Mouse (Mus musculus) midbrain, embryonic 11.5 days (tissue): ENCODE measurements around the gene Srrm3. TPM values are rescaled to one million over a fixed set of nuclear protein-coding genes. Genes with fewer than 3 reads are reported as not detected.
A peak's percentile ranks its signal among the peaks of the same experiment; 100 is the strongest.

Source experiments
- ATAC-seq: fragments of 200-750 bp; cut with Nextera tagmentation; 2 replicates; pipeline ENCODE4 v1.8.0; 2017; ENCODE audit warnings: moderate TSS enrichment, moderate library complexity; ENCODE audit not compliant: low FRiP score
- DNase-seq: peaks from one replicate; pipeline ENCODE4 v3.0.0; 2015; ENCODE audit warnings: low spot score; ENCODE audit errors: missing footprints
- H3K27ac ChIP-seq: fragments of 300-500 bp; sonication (generic); 2 replicates; pipeline ENCODE4 v1.5.1; 2014; ENCODE audit warnings: low read depth, low read length
- H3K27me3 ChIP-seq: fragments of 300-500 bp; sonication (generic); 2 replicates; pipeline ENCODE4 v1.6.1; 2014; ENCODE audit warnings: mild to moderate bottlenecking, low read length, moderate library complexity, mixed read lengths; ENCODE audit not compliant: control insufficient read depth, insufficient read depth
- H3K36me3 ChIP-seq: fragments of 300-500 bp; sonication (generic); 2 replicates; pipeline ENCODE4 v1.6.1; 2014; ENCODE audit warnings: mild to moderate bottlenecking, low read length, moderate library complexity, mixed read lengths; ENCODE audit not compliant: control insufficient read depth, insufficient read depth
- H3K4me1 ChIP-seq: fragments of 300-500 bp; sonication (generic); 2 replicates; pipeline ENCODE4 v1.6.1; 2014; ENCODE audit warnings: low read length; ENCODE audit not compliant: control insufficient read depth, insufficient read depth
- H3K4me2 ChIP-seq: fragments of 300-500 bp; sonication (generic); 2 replicates; pipeline ENCODE4 v1.6.1; 2014; ENCODE audit warnings: mild to moderate bottlenecking, moderate library complexity
- H3K4me3 ChIP-seq: fragments of 300-500 bp; sonication (generic); 2 replicates; pipeline ENCODE4 v1.5.1; 2014; ENCODE audit warnings: low read depth, low read length
- H3K9ac ChIP-seq: fragments of 300-500 bp; sonication (generic); 2 replicates; pipeline ENCODE4 v1.6.1; 2014; ENCODE audit warnings: low read length
- H3K9me3 ChIP-seq: fragments of 300-500 bp; sonication (generic); 2 replicates; pipeline ENCODE4 v1.6.1; 2016; ENCODE audit warnings: low read length; ENCODE audit not compliant: control insufficient read depth
- WGBS: fragments of 180-500 bp; shearing (Covaris S2); extraction: QIAGEN DNeasy Blood & Tissue Kit; methylation state at CpG from one replicate; pipeline ENCODE4 v1.1.7; 2014; 5-methylcytosine and 5-hydroxymethylcytosine counted together
- polyA plus RNA-seq: library from polyadenylated mRNA; unstranded; fragments of >200 nt; fragmentation: Nextera tagmentation; extraction: Ambion mirVana; gene quantifications from 2 replicates; pipeline ENCODE4 v1.2.1, GENCODE M21; 2014

Gene Srrm3
- polyA plus RNA-seq, 1 experiment from 2014 or later = 20.7 TPM

GRCm38 (mm10) chr5:135870505-135870904 is 63.8 kb downstream of the Srrm3 start:
- Histone ChIP-seq H3K27me3 (peaks cover 38% of the 10 kb centered on the region), H3K27ac (no peak overlapping the region), H3K4me3 (no peak overlapping the region), H3K4me2 (no peak overlapping the region), H3K9me3 (no peaks in the 10 kb centered on the region), H3K4me1 (peaks cover 13% of the 10 kb centered on the region), H3K36me3 (no peaks in the 10 kb centered on the region), H3K9ac (no peak overlapping the region)
- ATAC-seq (no peak), DNase-seq (no peak)
- WGBS = 88% methylated on average over 5 of the region's 5 CpGs

DNA sequence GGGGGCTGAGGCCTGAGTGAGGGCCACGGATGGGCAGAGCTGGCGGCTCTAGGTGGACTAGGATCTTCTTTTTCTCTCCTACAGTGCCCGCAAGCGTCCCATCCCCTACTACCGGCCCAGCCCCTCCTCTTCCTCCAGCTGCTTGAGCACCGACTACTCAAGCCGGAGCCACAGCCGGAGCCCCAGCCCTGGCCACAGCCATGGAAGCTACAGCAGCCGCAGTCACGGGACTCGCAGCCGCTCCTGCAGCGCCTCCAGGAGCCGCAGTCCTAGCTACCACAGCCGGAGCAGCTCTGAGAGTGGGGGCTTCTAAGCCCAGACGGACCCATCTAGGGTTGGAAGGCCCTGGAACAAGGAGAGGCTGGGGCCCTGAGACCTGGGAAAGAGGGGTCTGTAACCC is 66.3 kb downstream of the Srrm3 start:
- no peak for DNase-seq
- no peak overlapping the region for H3K4me2 ChIP-seq

DNA sequence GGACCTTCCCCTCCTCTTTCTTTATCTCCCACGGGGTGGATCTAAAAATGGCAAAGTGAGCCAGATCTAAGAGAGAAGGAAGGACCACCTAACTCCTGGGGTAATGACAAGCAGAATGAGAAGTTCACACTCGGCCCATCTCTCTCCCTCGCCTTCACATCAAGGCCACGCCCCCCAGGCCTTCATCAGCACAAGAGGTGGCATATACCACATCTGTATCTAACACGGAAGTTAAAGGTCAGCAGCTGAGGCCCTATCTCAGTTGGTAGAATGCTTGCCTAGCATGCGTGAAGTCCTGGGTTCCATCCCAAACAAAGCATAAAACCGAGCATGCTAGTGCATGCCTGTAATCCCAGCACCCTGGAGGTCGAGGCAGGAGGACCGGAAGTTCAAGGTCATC is 67.1 kb downstream of the Srrm3 start:
- Histone ChIP-seq H3K27me3 (peaks cover 19% of the 10 kb centered on the region), H3K4me2 (no peak overlapping the region), H3K4me3 (no peak overlapping the region), H3K4me1 (peaks cover 5% of the 10 kb centered on the region), H3K27ac (no peak overlapping the region), H3K36me3 (no peaks in the 10 kb centered on the region), H3K9me3 (no peaks in the 10 kb centered on the region), H3K9ac (no peak overlapping the region)
- 59% methylated on average over 9 of the region's 9 CpGs for WGBS
- no peak for ATAC-seq
- no peak for DNase-seq

More for the DNA sequence above, 66.3 kb downstream of the Srrm3 start:
- H3K27ac ChIP-seq = no peak overlapping the region
- no peak overlapping the region for H3K4me3 ChIP-seq
- H3K27me3 ChIP-seq = peaks cover 27% of the 10 kb centered on the region
- H3K36me3 ChIP-seq = no peaks in the 10 kb centered on the region
- peak overlapping the region; percentile 16; the same call in 1 of the 2 replicates for H3K9ac ChIP-seq
- WGBS = 11% methylated on average over 16 of the region's 16 CpGs
- ATAC-seq = peak; percentile 43; the same call in 1 of the 2 replicates
- peaks cover 12% of the 10 kb centered on the region for H3K4me1 ChIP-seq
- no peaks in the 10 kb centered on the region for H3K9me3 ChIP-seq

DNA sequence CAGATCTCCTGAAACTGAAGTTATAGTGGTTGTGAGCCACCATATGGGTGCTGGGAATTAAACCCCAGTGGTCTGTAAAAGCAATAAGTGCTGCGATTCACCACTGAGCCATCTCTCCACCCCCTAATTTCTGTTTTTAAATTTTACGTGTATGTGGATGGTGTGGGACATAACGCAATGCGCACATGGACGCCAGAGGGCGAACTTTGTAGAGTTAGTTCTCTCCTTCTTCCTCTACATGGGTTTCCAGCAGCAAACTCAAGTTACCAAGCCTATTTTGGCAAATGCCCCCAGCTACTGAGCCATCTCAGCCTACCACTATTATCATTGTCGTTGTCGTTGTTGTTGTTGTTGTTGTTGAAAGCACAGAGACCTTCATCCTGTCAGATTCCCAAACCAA is 70.5 kb downstream of the Srrm3 start:
- ATAC-seq = no peak
- Histone ChIP-seq H3K4me1 (peaks cover 4% of the 10 kb centered on the region), H3K27ac (no peak overlapping the region), H3K4me3 (no peak overlapping the region), H3K27me3 (no peaks in the 10 kb centered on the region; the same call in 1 of the 2 replicates), H3K9ac (peak overlapping the region; percentile 36), H3K4me2 (no peak overlapping the region), H3K36me3 (no peaks in the 10 kb centered on the region), H3K9me3 (no peaks in the 10 kb centered on the region)
- peak; percentile 92 for DNase-seq
- 27% methylated on average over 8 of the region's 8 CpGs for WGBS

DNA sequence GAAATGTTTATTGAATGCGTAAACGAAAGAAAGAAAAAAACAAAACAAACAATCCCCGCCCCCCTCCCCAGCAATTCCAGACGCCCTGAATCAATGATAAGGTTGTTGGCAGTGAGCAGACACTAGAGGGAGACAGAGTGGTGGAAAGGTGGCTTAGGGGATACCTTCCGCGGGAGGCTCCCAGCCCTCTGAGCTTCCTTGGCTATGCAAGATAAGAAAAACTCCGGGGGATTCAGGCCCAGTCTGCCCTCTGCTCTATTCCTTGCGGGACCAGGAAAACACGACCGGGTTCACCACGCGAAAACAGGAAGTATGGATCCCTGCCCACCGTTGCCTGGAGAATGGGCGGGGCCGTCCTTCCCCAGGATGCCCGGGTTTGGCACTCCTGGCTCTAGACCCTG is 71.1 kb downstream of the Srrm3 start:
- no peak overlapping the region for H3K27ac ChIP-seq
- WGBS = under 1% methylated on average over 16 of the region's 16 CpGs
- no peaks in the 10 kb centered on the region for H3K9me3 ChIP-seq
- H3K36me3 ChIP-seq = no peaks in the 10 kb centered on the region
- H3K9ac ChIP-seq = peak overlapping the region; percentile 36
- DNase-seq (peak; percentile 93), ATAC-seq (peak; percentile 39; the same call in 1 of the 2 replicates)
- H3K4me2 ChIP-seq = peak overlapping the region; percentile 49
- peaks cover 4% of the 10 kb centered on the region for H3K4me1 ChIP-seq
- H3K4me3 ChIP-seq = peak overlapping the region; percentile 26
- H3K27me3 ChIP-seq = no peaks in the 10 kb centered on the region; the same call in 1 of the 2 replicates

GRCm38 (mm10) chr5:135879449-135880158 is 72.9 kb downstream of the Srrm3 start:
- no peaks in the 10 kb centered on the region for H3K36me3 ChIP-seq
- no peak overlapping the region for H3K4me3 ChIP-seq
- H3K27ac ChIP-seq = no peak overlapping the region
- WGBS = 74% methylated on average over 13 of the region's 13 CpGs
- H3K27me3 ChIP-seq = no peaks in the 10 kb centered on the region
- no peaks in the 10 kb centered on the region for H3K9me3 ChIP-seq
- peaks cover 4% of the 10 kb centered on the region for H3K4me1 ChIP-seq
- no peak overlapping the region for H3K4me2 ChIP-seq
- ATAC-seq (no peak), DNase-seq (no peak)
- no peak overlapping the region for H3K9ac ChIP-seq

DNA sequence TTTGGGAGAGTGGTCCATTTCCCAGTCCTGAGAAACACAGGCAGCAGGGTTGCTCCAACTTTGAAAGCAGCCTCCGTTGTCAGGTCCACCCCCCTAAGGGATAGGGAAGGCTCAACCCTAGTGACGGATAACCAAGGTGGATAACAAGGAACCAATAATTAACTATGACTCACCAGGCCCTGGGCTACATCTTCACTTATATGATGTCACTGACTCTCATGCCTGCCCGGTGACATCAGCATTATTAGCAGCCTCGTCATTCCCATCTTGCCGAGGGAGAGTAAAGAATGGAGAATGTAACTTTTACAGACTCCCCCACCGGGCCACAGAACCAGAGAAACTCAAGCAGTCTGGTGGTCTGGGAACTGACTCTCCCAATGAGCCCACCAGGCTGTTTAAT is 78.0 kb downstream of the Srrm3 start:
- H3K36me3 ChIP-seq = no peaks in the 10 kb centered on the region
- no peak overlapping the region for H3K4me3 ChIP-seq
- 74% methylated on average over 6 of the region's 6 CpGs for WGBS
- 0 out of 2 replicates have a peak, but pooled peaks cover 2% of the 10 kb centered on the region for H3K4me1 ChIP-seq
- DNase-seq (no peak), ATAC-seq (no peak)
- no peak overlapping the region for H3K9ac ChIP-seq
- no peak overlapping the region for H3K27ac ChIP-seq
- H3K27me3 ChIP-seq = peaks cover 19% of the 10 kb centered on the region
- no peak overlapping the region for H3K4me2 ChIP-seq
- H3K9me3 ChIP-seq = no peaks in the 10 kb centered on the region

GRCm38 (mm10) chr5:135887675-135888102 is 81.0 kb downstream of the Srrm3 start, which contains the start of gene Hspb1:
Hspb1 (plus strand) TSS chr5:135887919.
- WGBS = 2% methylated on average over 22 of the region's 24 CpGs
- peak; percentile 91 for DNase-seq
- no peak within 1 kb of the TSS for H3K27ac ChIP-seq
- no peaks in the 10 kb centered on the region for H3K36me3 ChIP-seq
- peak; percentile 16; the same call in 1 of the 2 replicates for ATAC-seq
- H3K27me3 ChIP-seq = peaks cover 30% of the 10 kb centered on the region
- peak within 1 kb of the TSS; percentile 35 for H3K4me2 ChIP-seq
- H3K4me1 ChIP-seq = 0 out of 2 replicates have a peak, but pooled peaks cover 2% of the 10 kb centered on the region
- H3K4me3 ChIP-seq = peak within 1 kb of the TSS; percentile 22
- H3K9ac ChIP-seq = no peak within 1 kb of the TSS
- no peaks in the 10 kb centered on the region for H3K9me3 ChIP-seq
